Mouse (Mus musculus) midbrain, embryonic 14.5 days (tissue): ENCODE data around the gene Acyp1. TPM values are rescaled to one million over a fixed set of nuclear protein-coding genes. Genes with fewer than 3 reads are reported as not detected.
A peak's percentile ranks its signal among the peaks of the same experiment; 100 is the strongest.

Source experiments
- ATAC-seq: fragments of 200-750 bp; cut with Nextera tagmentation; 2 replicates; pipeline ENCODE4 v1.8.0; 2017; ENCODE audit warnings: moderate number of reproducible peaks, moderate library complexity; ENCODE audit not compliant: low FRiP score, low TSS enrichment
- DNase-seq: peaks from one replicate; pipeline ENCODE4 v3.0.0-alpha.2; 2015
- H3K27ac ChIP-seq: fragments of 300-500 bp; sonication (generic); replicated peaks from 2 replicates; pipeline ENCODE4 v1.5.1; 2014; ENCODE audit warnings: mild to moderate bottlenecking, low read depth, low read length, moderate library complexity
- H3K27me3 ChIP-seq: fragments of 300-500 bp; sonication (generic); 2 replicates; pipeline ENCODE4 v1.6.1; 2014; ENCODE audit warnings: low read length, control low read depth, mixed read lengths; ENCODE audit not compliant: control insufficient read depth, insufficient read depth
- H3K36me3 ChIP-seq: fragments of 300-500 bp; sonication (generic); 2 replicates; pipeline ENCODE4 v1.6.1; 2014; ENCODE audit warnings: low read length, control low read depth; ENCODE audit not compliant: control insufficient read depth, insufficient read depth
- H3K4me1 ChIP-seq: fragments of 300-500 bp; sonication (generic); 2 replicates; pipeline ENCODE4 v1.6.1; 2014; ENCODE audit warnings: mild to moderate bottlenecking, antibody characterized with exemption, low read length, control low read depth; ENCODE audit not compliant: control insufficient read depth, insufficient read depth
- H3K4me2 ChIP-seq: fragments of 300-500 bp; sonication (generic); 2 replicates; pipeline ENCODE4 v1.6.1; 2014; ENCODE audit warnings: mild to moderate bottlenecking, low read length, moderate library complexity
- H3K4me3 ChIP-seq: fragments of 300-500 bp; sonication (generic); replicated peaks from 2 replicates; pipeline ENCODE4 v1.5.1; 2014; ENCODE audit warnings: low read depth, low read length
- H3K9ac ChIP-seq: fragments of 300-500 bp; sonication (generic); replicated peaks from 2 replicates; pipeline ENCODE4 v1.6.1; 2014; ENCODE audit warnings: mild to moderate bottlenecking, low read length, moderate library complexity
- H3K9me3 ChIP-seq: fragments of 300-500 bp; sonication (generic); 2 replicates; pipeline ENCODE4 v1.6.1; 2016; ENCODE audit warnings: low read length, control low read depth, mixed read lengths; ENCODE audit not compliant: control insufficient read depth
- WGBS: fragments of 180-500 bp; shearing (Covaris S2); extraction: QIAGEN DNeasy Blood & Tissue Kit; methylation state at CpG from one replicate; pipeline ENCODE4 v1.1.7; 2014; 5-methylcytosine and 5-hydroxymethylcytosine counted together
- polyA plus RNA-seq: library from polyadenylated mRNA; unstranded; fragments of >200 nt; fragmentation: Nextera tagmentation; extraction: Ambion mirVana; gene quantifications from 2 replicates; pipeline ENCODE4 v1.2.1, GENCODE M21; 2014

Gene Acyp1
- polyA plus RNA-seq, result 56.5 and 63.7 TPM in 2 replicates

DNA sequence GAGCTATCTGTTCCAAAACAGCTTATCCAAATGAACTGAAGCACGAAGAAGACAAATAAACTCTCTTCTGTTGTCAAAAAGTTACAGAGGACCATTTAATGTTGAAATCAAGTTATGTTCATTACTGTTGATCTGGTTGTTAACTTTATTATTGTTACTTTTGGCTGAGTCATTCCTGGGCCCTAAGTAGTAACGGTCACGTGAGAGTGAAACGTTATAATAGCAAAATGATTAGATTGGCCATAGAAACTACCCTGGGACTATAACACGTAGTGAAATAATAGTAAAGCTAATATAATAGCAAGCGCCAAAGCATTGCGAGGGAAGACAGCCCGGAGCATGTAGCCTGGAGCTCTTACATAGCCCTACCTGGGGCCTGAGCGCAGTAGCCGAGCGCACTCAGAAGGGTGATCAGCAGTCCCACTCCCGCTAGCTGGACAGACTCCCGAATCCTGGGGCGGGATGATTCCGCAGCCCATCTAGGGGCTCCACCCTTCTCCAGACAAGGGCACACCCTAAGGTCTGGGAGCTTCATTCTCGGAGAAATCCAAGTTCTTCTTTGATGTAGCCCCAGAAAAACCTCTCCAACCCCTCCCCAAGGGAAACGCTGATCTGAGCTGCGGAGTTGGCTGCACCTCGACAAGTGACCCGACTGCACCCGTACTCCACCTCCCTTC, at the start of gene Acyp1:
TSS of gene Acyp1 (minus strand) at position 630 of the 677 bp plus-strand sequence.
- no peaks in the 10 kb centered on the region for H3K27me3 ChIP-seq
- no peak within 1 kb of the TSS for H3K27ac ChIP-seq
- no peaks in the 10 kb centered on the region for H3K36me3 ChIP-seq
- peak within 1 kb of the TSS; percentile 90 for H3K4me2 ChIP-seq
- DNase-seq (no peak), ATAC-seq (peak; percentile 50)
- peak within 1 kb of the TSS; percentile 54 for H3K9ac ChIP-seq
- H3K4me3 ChIP-seq, result peak within 1 kb of the TSS; percentile 51
- H3K4me1 ChIP-seq, result peaks cover 6% of the 10 kb centered on the region; the same call in 1 of the 2 replicates
- 9% methylated on average over 21 of the region's 21 CpGs for WGBS
- H3K9me3 ChIP-seq, result no peaks in the 10 kb centered on the region

DNA sequence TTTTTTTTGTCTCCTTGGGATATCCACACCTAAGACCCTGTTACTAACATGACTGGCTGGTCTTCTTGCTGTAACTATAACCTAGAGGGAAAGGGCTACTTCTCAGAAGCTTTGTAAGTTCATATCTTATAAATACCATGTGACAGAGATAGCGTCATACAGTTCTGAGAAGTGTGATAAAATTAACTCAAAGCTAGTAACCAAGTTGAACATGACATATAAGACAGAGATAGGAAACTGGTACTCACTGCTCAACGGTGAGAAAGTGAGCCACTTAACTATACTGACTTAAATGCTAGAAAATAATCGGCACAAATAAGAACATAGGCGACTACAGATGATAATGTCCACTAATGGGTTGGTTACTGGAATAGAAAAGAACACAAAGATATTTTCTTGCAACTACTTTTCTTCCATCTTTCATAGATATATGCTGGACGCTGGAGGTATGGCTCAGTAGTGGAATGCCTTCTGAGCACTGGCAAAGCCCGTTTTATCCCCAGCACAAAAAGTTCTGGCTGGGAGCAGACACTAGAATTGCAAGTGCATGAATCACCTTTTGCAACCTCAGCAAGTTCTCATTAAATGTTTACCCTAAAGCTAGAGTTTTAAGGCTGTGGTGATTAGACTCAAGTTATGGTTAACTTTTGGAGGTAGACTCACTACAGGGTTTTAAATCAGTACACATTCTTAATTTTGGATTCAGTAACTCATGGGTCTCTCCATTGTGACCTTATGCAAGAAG, 49.5 kb upstream of the Acyp1 start:
- 85% methylated on average over 6 of the region's 6 CpGs for WGBS

GRCm38 (mm10) chr12:85330153-85330552, 41.9 kb upstream of the Acyp1 start:
- 93% methylated on average over 7 of the region's 7 CpGs for WGBS
- Histone ChIP-seq H3K9me3 (no peaks in the 10 kb centered on the region), H3K36me3 (peaks cover 88% of the 10 kb centered on the region), H3K27me3 (no peaks in the 10 kb centered on the region), H3K4me1 (no peaks in the 10 kb centered on the region), H3K9ac (no peak overlapping the region), H3K4me2 (no peak overlapping the region), H3K4me3 (no peak overlapping the region), H3K27ac (no peak overlapping the region)
- no peak for ATAC-seq
- DNase-seq, result no peak

More for the DNA sequence above, 49.5 kb upstream of the Acyp1 start:
- H3K9me3 ChIP-seq, result no peaks in the 10 kb centered on the region
- H3K36me3 ChIP-seq, result peaks cover 36% of the 10 kb centered on the region
- H3K27me3 ChIP-seq, result no peaks in the 10 kb centered on the region
- ATAC-seq, result no peak
- DNase-seq, result no peak
- H3K4me2 ChIP-seq, result peak overlapping the region; percentile 75
- H3K27ac ChIP-seq, result no peak overlapping the region
- peak overlapping the region; percentile 98 for H3K4me3 ChIP-seq
- H3K4me1 ChIP-seq, result peaks cover 7% of the 10 kb centered on the region; the same call in 1 of the 2 replicates
- no peak overlapping the region for H3K9ac ChIP-seq

GRCm38 (mm10) chr12:85308651-85309050, 20.4 kb upstream of the Acyp1 start:
- H3K36me3 ChIP-seq, result peaks cover 97% of the 10 kb centered on the region
- no peaks in the 10 kb centered on the region for H3K27me3 ChIP-seq
- DNase-seq (no peak), ATAC-seq (no peak)
- H3K27ac ChIP-seq, result no peak overlapping the region
- WGBS, result 87% methylated on average over 3 of the region's 3 CpGs
- no peak overlapping the region for H3K9ac ChIP-seq
- H3K4me2 ChIP-seq, result no peak overlapping the region
- no peaks in the 10 kb centered on the region for H3K9me3 ChIP-seq
- H3K4me3 ChIP-seq, result no peak overlapping the region
- no peaks in the 10 kb centered on the region for H3K4me1 ChIP-seq

- Histone ChIP-seq H3K9ac (no peak overlapping the region), H3K4me1 (no peaks in the 10 kb centered on the region), H3K4me2 (no peak overlapping the region), H3K36me3 (peaks cover 95% of the 10 kb centered on the region), H3K4me3 (no peak overlapping the region), H3K27ac (no peak overlapping the region), H3K9me3 (no peaks in the 10 kb centered on the region), H3K27me3 (no peaks in the 10 kb centered on the region)
- peak; percentile 94 for DNase-seq
- ATAC-seq, result no peak
- WGBS, result 50% methylated on average over 16 of the region's 16 CpGs
Observed at GRCm38 (mm10) chr12:85305247-85305892, 17.1 kb upstream of the Acyp1 start.

- Histone ChIP-seq H3K4me1 (no peaks in the 10 kb centered on the region), H3K4me3 (no peak overlapping the region), H3K27ac (no peak overlapping the region), H3K4me2 (no peak overlapping the region), H3K27me3 (no peaks in the 10 kb centered on the region), H3K9ac (no peak overlapping the region), H3K36me3 (peaks cover 95% of the 10 kb centered on the region), H3K9me3 (no peaks in the 10 kb centered on the region)
- WGBS, result 84% methylated on average over 4 of the region's 4 CpGs
- DNase-seq (no peak), ATAC-seq (no peak)
Observed at GRCm38 (mm10) chr12:85304725-85305124, 16.5 kb upstream of the Acyp1 start.

DNA sequence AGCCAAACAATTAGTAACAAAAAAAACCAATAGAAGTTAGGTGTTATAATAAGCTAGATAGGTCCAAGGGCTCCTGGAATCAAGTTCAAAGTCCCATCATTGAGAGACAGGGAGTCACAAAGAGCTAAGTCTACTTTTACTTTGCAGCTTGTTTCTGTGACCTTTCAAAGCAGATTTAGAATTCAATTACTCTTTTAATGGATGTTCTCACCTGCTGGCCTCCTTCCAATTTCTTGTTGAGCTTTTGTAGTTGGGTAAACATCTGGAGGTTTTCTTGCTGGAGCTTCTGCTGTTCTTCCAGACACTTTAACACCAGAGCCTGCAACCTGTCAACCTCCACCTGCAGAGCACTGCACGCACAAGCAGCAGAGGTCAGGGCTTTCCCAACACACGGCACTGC, 15.0 kb upstream of the Acyp1 start:
- WGBS, result 90% methylated on average over 2 of the region's 2 CpGs

GRCm38 (mm10) chr12:85298835-85299180, 10.6 kb upstream of the Acyp1 start:
- 97% methylated on average over 1 of the region's 1 CpGs for WGBS

More for the DNA sequence above, 15.0 kb upstream of the Acyp1 start:
- H3K4me2 ChIP-seq, result no peak overlapping the region
- no peaks in the 10 kb centered on the region for H3K9me3 ChIP-seq
- H3K27me3 ChIP-seq, result no peaks in the 10 kb centered on the region
- no peak overlapping the region for H3K9ac ChIP-seq
- peaks cover 90% of the 10 kb centered on the region for H3K36me3 ChIP-seq
- no peak for ATAC-seq
- no peaks in the 10 kb centered on the region for H3K4me1 ChIP-seq
- no peak for DNase-seq
- H3K4me3 ChIP-seq, result no peak overlapping the region
- no peak overlapping the region for H3K27ac ChIP-seq

More at GRCm38 (mm10) chr12:85298835-85299180, 10.6 kb upstream of the Acyp1 start:
- no peak for ATAC-seq
- Histone ChIP-seq H3K4me1 (no peaks in the 10 kb centered on the region), H3K4me3 (no peak overlapping the region), H3K9me3 (peaks cover 4% of the 10 kb centered on the region; the same call in 1 of the 2 replicates), H3K36me3 (peaks cover 48% of the 10 kb centered on the region), H3K9ac (no peak overlapping the region), H3K27me3 (no peaks in the 10 kb centered on the region), H3K27ac (no peak overlapping the region), H3K4me2 (no peak overlapping the region)
- DNase-seq, result no peak
